12 mouse cellular contexts compared by ENCODE assay signal in the genomic region with DNA sequence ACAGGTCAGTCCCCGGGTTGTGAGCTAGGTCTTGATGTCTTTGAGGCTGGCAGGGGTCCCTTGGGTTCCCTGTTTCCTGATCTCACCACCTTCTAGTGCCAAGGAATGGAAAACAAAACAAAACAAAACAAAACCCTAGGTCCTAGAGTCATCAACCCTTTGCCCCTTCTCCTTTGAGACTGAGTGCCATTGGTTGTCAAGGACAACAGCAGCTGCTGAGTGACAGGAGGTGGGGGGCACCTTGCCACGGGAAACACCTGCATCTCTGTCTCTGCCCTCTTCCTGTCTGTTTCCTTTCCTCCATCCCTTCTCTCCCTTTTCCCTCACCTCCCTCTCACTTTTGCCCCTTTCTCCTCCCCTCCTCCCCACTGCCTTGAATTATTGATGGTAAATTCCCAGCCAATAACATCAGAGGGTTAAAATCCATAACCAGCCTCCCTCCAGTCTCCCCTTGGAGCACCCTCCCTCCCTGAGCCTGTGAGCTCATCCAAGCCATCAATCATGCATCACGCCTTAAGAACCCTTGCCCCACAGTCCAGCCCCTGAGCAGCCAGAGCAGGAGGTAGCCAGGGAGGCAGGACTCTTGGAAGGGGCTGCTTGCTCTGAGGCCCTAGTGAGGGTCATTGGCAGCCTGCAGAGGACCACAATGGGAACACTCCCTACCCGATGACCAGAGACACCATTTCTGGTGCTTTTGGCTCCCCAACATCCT.
DNase-seq lines count a peak whose midpoint lies in the region; ATAC-seq and TF ChIP-seq lines count a peak whose summit lies in the region.
"Had no signal": no experiment of that assay in that cellular context is flagged by ENCODE, and none has a peak within 500 bp of the region (broad histone marks: within the 10 kb centered on the region; RNA-seq: fewer than 3 reads in every experiment).

No protein-coding gene starts in this region.

- no peak overlapping the region for H3K4me3 ChIP-seq in left cerebral cortex, adult 2 months
- H3K4me3 ChIP-seq in hindbrain, embryonic 11.5 days (ENCODE audit: low read depth, low read length) = no peak overlapping the region
- H3K4me3 ChIP-seq in midbrain, embryonic 16.5 days (ENCODE audit: low read depth, low read length) = no peak overlapping the region
- H3K4me3 ChIP-seq: liver, embryonic 13.5 days; megakaryocyte, embryonic 14.5 days had no signal

- TF ChIP-seq CTCF in left cerebral cortex, adult 2 months (IDR thresholded peaks at IDR 0.05) = no peak

- no peak for DNase-seq in left cerebral cortex, adult 2 months (ENCODE audit: extremely low spot score in 1 of 2, low spot score in 2 of 2)
- no peak for DNase-seq in left cerebral cortex, postnatal 36 days (ENCODE audit: low spot score in 2 of 2)
- peak; percentile 35 for DNase-seq in hindbrain, embryonic 11.5 days (ENCODE audit: low spot score)
- peak; percentile 41 to 66 for DNase-seq in thymus, postnatal 36 days
- DNase-seq in urinary bladder, postnatal 10 days (ENCODE audit: low spot score) = no peak
- no peak for DNase-seq in lung, postnatal 25 days (ENCODE audit: low spot score)
- no peak for DNase-seq in heart, adult 9 months (ENCODE audit: low spot score in 2 of 2)
- DNase-seq: kidney, postnatal 10 days; liver, embryonic 13.5 days had no signal

- intact Hi-C loops in left cerebral cortex, adult 2 months (cut with DNase I) = no loop called here
- intact Hi-C loops in left cerebral cortex, postnatal 36 days (cut with DNase I) = no loop called here

- peak; percentile 72 for ATAC-seq in hindbrain, embryonic 11.5 days (ENCODE audit: low FRiP score)
- peak; percentile 34 for ATAC-seq in midbrain, embryonic 16.5 days
- ATAC-seq: activated CD4-positive, CD25-positive, alpha-beta regulatory T cell, adult 4 months had no signal

- 24% methylated on average over 4 of the region's 4 CpGs for WGBS in hindbrain, embryonic 11.5 days
- WGBS in midbrain, embryonic 16.5 days = 36% methylated on average over 4 of the region's 4 CpGs

- H3K4me1 ChIP-seq in hindbrain, embryonic 11.5 days (replicated peaks; ENCODE audit: control insufficient read depth, insufficient read depth, low read length) = peaks cover 9% of the 10 kb centered on the region
- H3K4me1 ChIP-seq in midbrain, embryonic 16.5 days (ENCODE audit: control insufficient read depth, insufficient read depth, low read length) = peaks cover 20% of the 10 kb centered on the region
- H3K4me1 ChIP-seq: liver, embryonic 13.5 days had no signal

- no peaks in the 10 kb centered on the region for H3K36me3 ChIP-seq in hindbrain, embryonic 11.5 days (ENCODE audit: control insufficient read depth, insufficient read depth, low read length)
- H3K36me3 ChIP-seq in midbrain, embryonic 16.5 days (ENCODE audit: control insufficient read depth, insufficient read depth, low read length) = no peaks in the 10 kb centered on the region
- H3K36me3 ChIP-seq: liver, embryonic 13.5 days had no signal

- H3K27ac ChIP-seq in left cerebral cortex, adult 2 months = peak overlapping the region; percentile 63
- peak overlapping the region; percentile 12; the same call in 1 of the 2 replicates for H3K27ac ChIP-seq in hindbrain, embryonic 11.5 days (ENCODE audit: low read depth, low read length)
- peak overlapping the region; percentile 82 for H3K27ac ChIP-seq in midbrain, embryonic 16.5 days (ENCODE audit: low read length)
- H3K27ac ChIP-seq: liver, embryonic 13.5 days had no signal

- H3K27me3 ChIP-seq in hindbrain, embryonic 11.5 days (ENCODE audit: control insufficient read depth, insufficient read depth, low read length) = no peaks in the 10 kb centered on the region
- no peaks in the 10 kb centered on the region for H3K27me3 ChIP-seq in midbrain, embryonic 16.5 days (ENCODE audit: control insufficient read depth, insufficient read depth, low read depth, low read length)
- H3K27me3 ChIP-seq: liver, embryonic 13.5 days had no signal

- no peaks in the 10 kb centered on the region for H3K9me3 ChIP-seq in hindbrain, embryonic 11.5 days (ENCODE audit: control insufficient read depth, low read length)
- no peaks in the 10 kb centered on the region for H3K9me3 ChIP-seq in midbrain, embryonic 16.5 days (replicated peaks; ENCODE audit: control insufficient read depth, low read length, poor library complexity, severe bottlenecking)
- H3K9me3 ChIP-seq: liver, embryonic 13.5 days; megakaryocyte, embryonic 14.5 days had no signal

- H3K4me2 ChIP-seq in hindbrain, embryonic 11.5 days (replicated peaks; ENCODE audit: low read depth, low read length) = no peak overlapping the region
- no peak overlapping the region for H3K4me2 ChIP-seq in midbrain, embryonic 16.5 days (ENCODE audit: low read length)
- H3K4me2 ChIP-seq: liver, embryonic 13.5 days had no signal

- H3K9ac ChIP-seq in hindbrain, embryonic 11.5 days (ENCODE audit: low read depth, low read length) = no peak overlapping the region
- no peak overlapping the region for H3K9ac ChIP-seq in midbrain, embryonic 16.5 days (ENCODE audit: low read depth, low read length)
- H3K9ac ChIP-seq: liver, embryonic 13.5 days had no signal

Comparison
In these comparisons a context has a peak if more than half of its experiments do, and no peak if none do; other contexts are left out.
1. DNase-seq: peak in hindbrain, embryonic 11.5 days (single experiment) and thymus, postnatal 36 days (2 of 2); none in left cerebral cortex, adult 2 months (0 of 2), left cerebral cortex, postnatal 36 days (0 of 2), urinary bladder, postnatal 10 days (single experiment), lung, postnatal 25 days (single experiment) and heart, adult 9 months (0 of 2).
2. H3K27ac ChIP-seq: peak in every context shown above with its lines; median percentile 82 in midbrain, embryonic 16.5 days; 63 in left cerebral cortex, adult 2 months; 12 in hindbrain, embryonic 11.5 days.